Mouse (Mus musculus) Patski (cell line): ENCODE measurements around the gene Ucn2. TPM values are rescaled to one million over a fixed set of nuclear protein-coding genes. Genes with fewer than 3 reads are reported as not detected.
A peak's percentile ranks its signal among the peaks of the same experiment; 100 is the strongest.

Source experiments
- ATAC-seq: fragments of 100-300 bp; one replicate; pipeline ENCODE4 v1.8.0; 2021
- CTCF ChIA-PET: fragments of 350-600 bp; sonication (Branson Sonifier 250); formaldehyde crosslinking; loops from one replicate; lab custom pipeline; 2022; ENCODE audit warnings: inconsistent platforms; lab: Charles Lee
- POLR2A ChIA-PET: fragments of 350-600 bp; sonication (Branson Sonifier 250); formaldehyde crosslinking; loops from one replicate; lab custom pipeline; 2022; ENCODE audit warnings: antibody characterized with exemption, inconsistent platforms; lab: Charles Lee
- DNase-seq: peaks from one replicate; pipeline ENCODE4 v3.0.0-alpha.2; 2011; ENCODE audit warnings: low read depth, low spot score
- H3K27me3 ChIP-seq: fragments of 371-371 bp; one replicate; pipeline ENCODE4 v1.5.1; 2021
- CTCF ChIP-seq: fragments of 100-300 bp; IDR thresholded peaks from one replicate; pipeline ENCODE4 v1.5.1; 2021
- in situ Hi-C: fragments of 300-500 bp; cut with MboI; formaldehyde crosslinking; loops from 3 replicates; pipeline ENCODE4 v1.11.1; 2018; ENCODE audit warnings: low pct_unique_long_range_greater_than_20kb, mixed read lengths
- polyA plus RNA-seq: library from polyadenylated mRNA; unstranded; gene quantifications from one replicate; pipeline ENCODE4 v1.2.3, GENCODE M21; 2021

Ucn2 gene
- polyA plus RNA-seq, result 0.18 TPM

GRCm38 (mm10) chr9:108985710-108986109 is at the start of gene Ucn2:
Gene Ucn2, plus strand, starts transcription at chr9:108986010.
- POLR2A ChIA-PET, result no interaction called here
- no peak for TF ChIP-seq CTCF
- CTCF ChIA-PET, result interaction anchor here (1.7 kb wide), 1 partner anchor 15 kb away, joined by 3 read pairs; no protein-coding TSS in a partner anchor
- no peaks in the 10 kb centered on the region for H3K27me3 ChIP-seq
- DNase-seq (no peak), ATAC-seq (no peak)
- in situ Hi-C loops, result no loop called here

GRCm38 (mm10) chr9:108936418-108937364 is 49.1 kb upstream of the Ucn2 start, which contains the start of gene Uqcrc1:
Gene Uqcrc1, plus strand, starts transcription at chr9:108936633.
- ATAC-seq (peak; percentile 87), DNase-seq (peak; percentile 86)
- H3K27me3 ChIP-seq, result no peaks in the 10 kb centered on the region
- in situ Hi-C loops, result no loop called here
- CTCF ChIA-PET, result no interaction called here
- POLR2A ChIA-PET, result no interaction called here
- peak; percentile 98 for TF ChIP-seq CTCF

- DNase-seq (no peak), ATAC-seq (no peak)
- no peaks in the 10 kb centered on the region for H3K27me3 ChIP-seq
- no peak for TF ChIP-seq CTCF
- in situ Hi-C loops, result no loop called here
- CTCF ChIA-PET, result no interaction called here
- POLR2A ChIA-PET, result no interaction called here
These were observed 40.7 kb upstream of the Ucn2 start for GRCm38 (mm10) chr9:108945111-108945510.

- ChIA-PET CTCF (no interaction called here), POLR2A (no interaction called here)
- DNase-seq (no peak), ATAC-seq (no peak)
- TF ChIP-seq CTCF, result no peak
- in situ Hi-C loops, result no loop called here
- no peaks in the 10 kb centered on the region for H3K27me3 ChIP-seq
These were observed 40.2 kb upstream of the Ucn2 start for GRCm38 (mm10) chr9:108945608-108946007.

GRCm38 (mm10) chr9:108949231-108949966 is 36.4 kb upstream of the Ucn2 start:
- POLR2A ChIA-PET, result no interaction called here
- ATAC-seq, result no peak

GRCm38 (mm10) chr9:108949967-108950728 is 35.7 kb upstream of the Ucn2 start:
- ATAC-seq (no peak), DNase-seq (no peak)
- ChIA-PET CTCF (interaction anchor here (0.8 to 1.2 kb wide), 2 partner anchors 8 to 12 kb away, joined by 3 read pairs; no protein-coding TSS in a partner anchor), POLR2A (no interaction called here)
- in situ Hi-C loops, result no loop called here
- H3K27me3 ChIP-seq, result no peaks in the 10 kb centered on the region
- TF ChIP-seq CTCF, result no peak

More at GRCm38 (mm10) chr9:108949231-108949966, 36.4 kb upstream of the Ucn2 start:
- TF ChIP-seq CTCF, result no peak
- H3K27me3 ChIP-seq, result no peaks in the 10 kb centered on the region
- in situ Hi-C loops, result no loop called here
- CTCF ChIA-PET, result no interaction called here
- DNase-seq, result no peak

- DNase-seq (peak; percentile 64), ATAC-seq (peak; percentile 40)
- CTCF ChIA-PET, result no interaction called here
- POLR2A ChIA-PET, result no interaction called here
- no peak for TF ChIP-seq CTCF
- in situ Hi-C loops, result no loop called here
- H3K27me3 ChIP-seq, result no peaks in the 10 kb centered on the region
These were observed 32.7 kb upstream of the Ucn2 start, which contains the start of gene Col7a1 for GRCm38 (mm10) chr9:108953081-108953636. Gene Col7a1, plus strand, starts transcription at chr9:108953586.

GRCm38 (mm10) chr9:108955241-108955640 is 30.6 kb upstream of the Ucn2 start:
- H3K27me3 ChIP-seq, result no peaks in the 10 kb centered on the region
- POLR2A ChIA-PET, result no interaction called here
- ATAC-seq (no peak), DNase-seq (no peak)
- in situ Hi-C loops, result no loop called here
- no peak for TF ChIP-seq CTCF
- CTCF ChIA-PET, result no interaction called here

GRCm38 (mm10) chr9:108955846-108956245 is 30.0 kb upstream of the Ucn2 start:
- CTCF ChIA-PET, result no interaction called here
- no peak for TF ChIP-seq CTCF

GRCm38 (mm10) chr9:108963577-108963976 is 22.2 kb upstream of the Ucn2 start:
- TF ChIP-seq CTCF, result no peak
- POLR2A ChIA-PET, result no interaction called here
- ATAC-seq, result no peak
- H3K27me3 ChIP-seq, result no peaks in the 10 kb centered on the region
- DNase-seq, result no peak
- CTCF ChIA-PET, result no interaction called here
- in situ Hi-C loops, result no loop called here

More at GRCm38 (mm10) chr9:108955846-108956245, 30.0 kb upstream of the Ucn2 start:
- POLR2A ChIA-PET, result no interaction called here
- ATAC-seq, result no peak
- H3K27me3 ChIP-seq, result no peaks in the 10 kb centered on the region
- in situ Hi-C loops, result no loop called here
- DNase-seq, result no peak
